Mouse (Mus musculus): Measurements from ENCODE around the gene Igf2bp3. TPM values are rescaled to one million over a fixed set of nuclear protein-coding genes. Genes with fewer than 3 reads are reported as not detected.
A peak's percentile ranks its signal among the peaks of the same experiment; 100 is the strongest.

Gene Igf2bp3
- polyA plus RNA-seq, 1 experiment: 1.3 TPM

- WGBS: 83% methylated on average over 10 of the region's 10 CpGs
These were observed 166.9 kb downstream of the Igf2bp3 start for GRCm38 (mm10) chr6:49047848-49048247.

GRCm38 (mm10) chr6:49046976-49047375 lies 167.8 kb downstream of the Igf2bp3 start:
- no peak overlapping the region for H3K27ac ChIP-seq (ENCODE audit: control insufficient read depth, insufficient read depth, low read length)
- H3K4me3 ChIP-seq (ENCODE audit: control insufficient read depth, insufficient read depth, low read length): no peak overlapping the region
- DNase-seq: no peak
- TF ChIP-seq CTCF (IDR thresholded peaks at IDR 0.05; ENCODE audit: borderline replicate concordance, control insufficient read depth, extremely low read depth, insufficient read depth, low read length, poor library complexity): no peak
- TF ChIP-seq POLR2A (IDR thresholded peaks at IDR 0.05; ENCODE audit: control insufficient read depth, extremely low read depth, insufficient read depth, low read length, poor library complexity): no peak
- H3K4me1 ChIP-seq (replicated peaks; ENCODE audit: control insufficient read depth, insufficient read depth, low read length): peaks cover 8% of the 10 kb centered on the region
- WGBS: 95% methylated on average over 8 of the region's 8 CpGs
- H3K36me3 ChIP-seq (ENCODE audit: control insufficient read depth, insufficient read depth, low read length): no peaks in the 10 kb centered on the region
- no peaks in the 10 kb centered on the region for H3K27me3 ChIP-seq (ENCODE audit: control insufficient read depth, insufficient read depth, low read length)

More at GRCm38 (mm10) chr6:49047848-49048247, 166.9 kb downstream of the Igf2bp3 start:
- DNase-seq: no peak
- Histone ChIP-seq H3K27ac (ENCODE audit: control insufficient read depth, insufficient read depth, low read length) (no peak overlapping the region), H3K4me1 (replicated peaks; ENCODE audit: control insufficient read depth, insufficient read depth, low read length) (peaks cover 11% of the 10 kb centered on the region), H3K4me3 (ENCODE audit: control insufficient read depth, insufficient read depth, low read length) (no peak overlapping the region), H3K27me3 (ENCODE audit: control insufficient read depth, insufficient read depth, low read length) (no peaks in the 10 kb centered on the region), H3K36me3 (ENCODE audit: control insufficient read depth, insufficient read depth, low read length) (no peaks in the 10 kb centered on the region)
- TF ChIP-seq CTCF (IDR thresholded peaks at IDR 0.05; ENCODE audit: borderline replicate concordance, control insufficient read depth, extremely low read depth, insufficient read depth, low read length, poor library complexity): no peak
- no peak for TF ChIP-seq POLR2A (IDR thresholded peaks at IDR 0.05; ENCODE audit: control insufficient read depth, extremely low read depth, insufficient read depth, low read length, poor library complexity)

- H3K4me1 ChIP-seq (replicated peaks; ENCODE audit: control insufficient read depth, insufficient read depth, low read length): 0 out of 2 replicates have a peak, but pooled peaks cover 4% of the 10 kb centered on the region
- 77% methylated on average over 6 of the region's 6 CpGs for WGBS
These were observed 168.3 kb downstream of the Igf2bp3 start for GRCm38 (mm10) chr6:49046502-49046901.

GRCm38 (mm10) chr6:49039470-49040180 lies 175.1 kb downstream of the Igf2bp3 start:
- 17% methylated on average over 18 of the region's 18 CpGs for WGBS
- peaks cover 17% of the 10 kb centered on the region for H3K4me1 ChIP-seq (replicated peaks; ENCODE audit: control insufficient read depth, insufficient read depth, low read length)
- H3K36me3 ChIP-seq (ENCODE audit: control insufficient read depth, insufficient read depth, low read length): no peaks in the 10 kb centered on the region
- TF ChIP-seq POLR2A (IDR thresholded peaks at IDR 0.05; ENCODE audit: control insufficient read depth, extremely low read depth, insufficient read depth, low read length, poor library complexity): no peak
- TF ChIP-seq CTCF (IDR thresholded peaks at IDR 0.05; ENCODE audit: borderline replicate concordance, control insufficient read depth, extremely low read depth, insufficient read depth, low read length, poor library complexity): peak; percentile 77
- H3K27me3 ChIP-seq (ENCODE audit: control insufficient read depth, insufficient read depth, low read length): no peaks in the 10 kb centered on the region
- DNase-seq: peak; percentile 67
- H3K4me3 ChIP-seq (ENCODE audit: control insufficient read depth, insufficient read depth, low read length): no peak overlapping the region
- H3K27ac ChIP-seq (ENCODE audit: control insufficient read depth, insufficient read depth, low read length): no peak overlapping the region

More at GRCm38 (mm10) chr6:49046502-49046901, 168.3 kb downstream of the Igf2bp3 start:
- Histone ChIP-seq H3K27ac (ENCODE audit: control insufficient read depth, insufficient read depth, low read length) (no peak overlapping the region), H3K4me3 (ENCODE audit: control insufficient read depth, insufficient read depth, low read length) (no peak overlapping the region), H3K36me3 (ENCODE audit: control insufficient read depth, insufficient read depth, low read length) (no peaks in the 10 kb centered on the region), H3K27me3 (ENCODE audit: control insufficient read depth, insufficient read depth, low read length) (no peaks in the 10 kb centered on the region)
- DNase-seq: no peak
- TF ChIP-seq POLR2A (IDR thresholded peaks at IDR 0.05; ENCODE audit: control insufficient read depth, extremely low read depth, insufficient read depth, low read length, poor library complexity) (no peak), CTCF (IDR thresholded peaks at IDR 0.05; ENCODE audit: borderline replicate concordance, control insufficient read depth, extremely low read depth, insufficient read depth, low read length, poor library complexity) (no peak)

GRCm38 (mm10) chr6:49037268-49037662 lies 177.5 kb downstream of the Igf2bp3 start:
- H3K27ac ChIP-seq (ENCODE audit: control insufficient read depth, insufficient read depth, low read length): no peak overlapping the region
- no peaks in the 10 kb centered on the region for H3K36me3 ChIP-seq (ENCODE audit: control insufficient read depth, insufficient read depth, low read length)
- 81% methylated on average over 12 of the region's 12 CpGs for WGBS
- TF ChIP-seq POLR2A (IDR thresholded peaks at IDR 0.05; ENCODE audit: control insufficient read depth, extremely low read depth, insufficient read depth, low read length, poor library complexity): no peak
- no peak for TF ChIP-seq CTCF (IDR thresholded peaks at IDR 0.05; ENCODE audit: borderline replicate concordance, control insufficient read depth, extremely low read depth, insufficient read depth, low read length, poor library complexity)
- no peaks in the 10 kb centered on the region for H3K27me3 ChIP-seq (ENCODE audit: control insufficient read depth, insufficient read depth, low read length)
- DNase-seq: no peak
- H3K4me3 ChIP-seq (ENCODE audit: control insufficient read depth, insufficient read depth, low read length): no peak overlapping the region
- H3K4me1 ChIP-seq (replicated peaks; ENCODE audit: control insufficient read depth, insufficient read depth, low read length): peaks cover 17% of the 10 kb centered on the region

GRCm38 (mm10) chr6:49036275-49037267 lies 178.2 kb downstream of the Igf2bp3 start, which contains the start of gene Gpnmb:
Gene Gpnmb, plus strand, starts transcription at chr6:49036546.
- Histone ChIP-seq H3K27me3 (ENCODE audit: control insufficient read depth, insufficient read depth, low read length) (no peaks in the 10 kb centered on the region), H3K4me3 (ENCODE audit: control insufficient read depth, insufficient read depth, low read length) (peak within 1 kb of the TSS; percentile 8; the same call in 1 of the 2 replicates)
- 36% methylated on average over 28 of the region's 28 CpGs for WGBS

More at GRCm38 (mm10) chr6:49036275-49037267, 178.2 kb downstream of the Igf2bp3 start, which contains the start of gene Gpnmb:
- Histone ChIP-seq H3K4me1 (replicated peaks; ENCODE audit: control insufficient read depth, insufficient read depth, low read length) (peaks cover 17% of the 10 kb centered on the region), H3K27ac (ENCODE audit: control insufficient read depth, insufficient read depth, low read length) (no peak within 1 kb of the TSS), H3K36me3 (ENCODE audit: control insufficient read depth, insufficient read depth, low read length) (no peaks in the 10 kb centered on the region)
- DNase-seq: no peak
- TF ChIP-seq CTCF (IDR thresholded peaks at IDR 0.05; ENCODE audit: borderline replicate concordance, control insufficient read depth, extremely low read depth, insufficient read depth, low read length, poor library complexity): no peak
- TF ChIP-seq POLR2A (IDR thresholded peaks at IDR 0.05; ENCODE audit: control insufficient read depth, extremely low read depth, insufficient read depth, low read length, poor library complexity): no peak

Other genes with a start within 250 kb of the Igf2bp3 start
- gene Doxl2, start 240.0 kb downstream of the Igf2bp3 start, polyA plus RNA-seq (2012; rRNA removed): 0.05 TPM in 1 of 2 replicates, not detected in the other
- 0.11 TPM in 1 of 2 replicates, not detected in the other for gene Svs1, start 228.1 kb downstream of the Igf2bp3 start, polyA plus RNA-seq (2012; rRNA removed)
- 7.8 and 15.2 TPM in 2 replicates for gene Gpnmb, start 178.4 kb downstream of the Igf2bp3 start, polyA plus RNA-seq (2012; rRNA removed)
- gene Malsu1, start 141.2 kb downstream of the Igf2bp3 start, polyA plus RNA-seq (2012; rRNA removed): 21.0 and 23.8 TPM in 2 replicates
- 60.9 and 69.0 TPM in 2 replicates for gene Tra2a, start 49.1 kb upstream of the Igf2bp3 start, polyA plus RNA-seq (2012; rRNA removed)
- gene Ccdc126, start 104.3 kb upstream of the Igf2bp3 start, polyA plus RNA-seq (2012; rRNA removed): 2.9 and 3.1 TPM in 2 replicates
- 8.4 and 10.5 TPM in 2 replicates for gene Fam221a, start 152.8 kb upstream of the Igf2bp3 start, polyA plus RNA-seq (2012; rRNA removed)
- gene Stk31, start 180.6 kb upstream of the Igf2bp3 start, polyA plus RNA-seq (2012; rRNA removed): not detected in 2 replicates